21 mouse cellular contexts compared by ENCODE assay signal in the genomic region with DNA sequence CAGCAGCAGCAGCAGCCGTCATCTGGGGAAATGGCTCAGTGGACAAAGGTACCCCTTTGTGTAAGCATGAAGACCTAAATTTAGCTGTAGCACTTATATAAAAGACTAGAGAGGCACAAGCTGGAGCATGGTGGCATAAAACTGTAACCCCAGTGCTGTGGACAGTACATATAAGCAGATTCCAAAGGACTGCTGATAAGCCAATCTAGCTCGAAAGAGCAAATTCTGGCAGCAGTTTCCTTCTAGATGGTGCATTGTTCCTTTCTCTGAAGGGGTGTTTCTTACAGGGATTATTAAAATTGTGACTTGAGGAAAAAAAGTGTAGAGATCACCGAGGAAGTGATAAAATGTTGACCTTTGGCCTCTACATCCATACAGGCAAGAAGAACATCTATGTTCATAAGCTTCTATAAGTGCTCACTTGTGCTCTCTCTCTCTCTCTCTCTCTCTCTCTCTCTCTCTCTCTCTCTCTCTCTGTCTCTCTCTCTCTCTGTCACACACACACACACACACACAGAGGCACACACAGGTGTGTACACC. TPM values are rescaled to one million over a fixed set of nuclear protein-coding genes. Genes with fewer than 3 reads are reported as not detected.
"Had no signal": no experiment of that assay in that cellular context is flagged by ENCODE, and none has a peak within 500 bp of the region (broad histone marks: within the 10 kb centered on the region; RNA-seq: fewer than 3 reads in every experiment).

No protein-coding gene starts in this region.

- DNase-seq: lung, adult 18-20 months; lung, embryonic 14.5 days; lung, postnatal 10 days; lung, postnatal 4 days; midbrain, embryonic 14.5 days; retina, postnatal 1 day; right cerebral cortex, adult 18-20 months; thymus, adult 2 months; thymus, postnatal 14 days; thymus, postnatal 36 days had no signal

- H3K9me3 ChIP-seq: midbrain, embryonic 10.5 days; midbrain, embryonic 12.5 days; neural tube, embryonic 13.5 days; neural tube, embryonic 15.5 days; stomach, embryonic 15.5 days had no signal

- H3K9ac ChIP-seq: lung, embryonic 14.5 days; midbrain, embryonic 12.5 days; neural tube, embryonic 13.5 days; neural tube, embryonic 15.5 days; stomach, embryonic 15.5 days had no signal

- H3K4me2 ChIP-seq: lung, embryonic 14.5 days; midbrain, embryonic 12.5 days; neural tube, embryonic 13.5 days; neural tube, embryonic 15.5 days; stomach, embryonic 15.5 days had no signal

- H3K4me3 ChIP-seq: midbrain, embryonic 10.5 days; midbrain, embryonic 12.5 days; myocyte; neural tube, embryonic 13.5 days; neural tube, embryonic 15.5 days; stomach, embryonic 15.5 days had no signal

- H3K27me3 ChIP-seq: midbrain, embryonic 12.5 days; neural tube, embryonic 13.5 days; neural tube, embryonic 15.5 days; stomach, embryonic 15.5 days had no signal

- ATAC-seq: midbrain, embryonic 16.5 days had no signal

- H3K27ac ChIP-seq: midbrain, embryonic 10.5 days; midbrain, embryonic 12.5 days; neural tube, embryonic 13.5 days; neural tube, embryonic 15.5 days; stomach, embryonic 15.5 days; stomach, postnatal 0 days had no signal

- H3K4me1 ChIP-seq: midbrain, embryonic 10.5 days; midbrain, embryonic 12.5 days; neural tube, embryonic 13.5 days; neural tube, embryonic 15.5 days; stomach, embryonic 15.5 days had no signal

RNA-seq across cellular contexts. Expression of a gene that starts 1.9 kb away (rescaled TPM):
- total RNA-seq: megakaryocyte-erythroid progenitor cell, adult 5-6 weeks had no signal
- polyA plus RNA-seq: spleen, adult 2 months; testis, adult 2 months; thymus, adult 2 months had no signal

RNA-seq across cellular contexts. Expression of a gene that starts 59.3 kb away (rescaled TPM):
- total RNA-seq: megakaryocyte-erythroid progenitor cell, adult 5-6 weeks had no signal
